Mouse (Mus musculus) gastrocnemius, postnatal 25 days (tissue): ENCODE data around the gene Atxn7l3. TPM values are rescaled to one million over a fixed set of nuclear protein-coding genes. Genes with fewer than 3 reads are reported as not detected.

Experiments used
- DNase-seq: peaks from one replicate; pipeline ENCODE4 v3.0.0; 2022
- long read RNA-seq, 2 experiments: library from polyadenylated mRNA; stranded (forward); transcript quantifications; one replicate each; pipeline ENCODE4 v2.0.0; 2021
- total RNA-seq, 2 experiments: library from RNA; stranded (reverse); gene quantifications; 1 replicate in 1 of 2; 2 replicates in 1 of 2; pipeline ENCODE4 v1.2.3; 2021

Atxn7l3 gene
- total RNA-seq, result 10 to 100 TPM; 12.4 to 13.1 TPM
- long read RNA-seq, experiment 1, partial matches to known transcripts, result 0 of 7 reads
- long read RNA-seq, experiment 1, other reads (novel, unspliced or antisense), result 6 of 7 reads
- long read RNA-seq, experiment 2, partial matches to known transcripts, result 0 of 8 reads
- long read RNA-seq, experiment 2, other reads (novel, unspliced or antisense), result 8 of 8 reads

- DNase-seq, result peak; percentile 100
These were observed at the start of gene Atxn7l3 for GRCm38 (mm10) chr11:102296491-102297472. Gene Atxn7l3 (minus strand): TSS chr11:102296631.

- no peak for DNase-seq
These were observed 48.0 kb upstream of the Atxn7l3 start for GRCm38 (mm10) chr11:102344458-102344857.

- DNase-seq, result no peak
These were observed 46.3 kb upstream of the Atxn7l3 start for GRCm38 (mm10) chr11:102342742-102343141.

- no peak for DNase-seq
These were observed 44.7 kb upstream of the Atxn7l3 start for GRCm38 (mm10) chr11:102341101-102341500.

- DNase-seq, result no peak
These were observed 43.2 kb upstream of the Atxn7l3 start for GRCm38 (mm10) chr11:102339624-102340023.

GRCm38 (mm10) chr11:102339195-102339594 is 42.8 kb upstream of the Atxn7l3 start:
- DNase-seq, result no peak

- DNase-seq, result peak; percentile 55
These were observed 42.1 kb upstream of the Atxn7l3 start for GRCm38 (mm10) chr11:102338561-102338960.

- no peak for DNase-seq
These were observed 41.5 kb upstream of the Atxn7l3 start for GRCm38 (mm10) chr11:102337921-102338320.

GRCm38 (mm10) chr11:102336191-102336590 is 39.8 kb upstream of the Atxn7l3 start:
- no peak for DNase-seq

- DNase-seq, result peak; percentile 35
These were observed 38.7 kb upstream of the Atxn7l3 start for GRCm38 (mm10) chr11:102334973-102335700.

- DNase-seq, result no peak
These were observed 37.6 kb upstream of the Atxn7l3 start for GRCm38 (mm10) chr11:102334010-102334409.

GRCm38 (mm10) chr11:102333061-102333460 is 36.6 kb upstream of the Atxn7l3 start:
- DNase-seq, result no peak

GRCm38 (mm10) chr11:102331806-102332205 is 35.4 kb upstream of the Atxn7l3 start:
- DNase-seq, result no peak

GRCm38 (mm10) chr11:102330039-102330438 is 33.6 kb upstream of the Atxn7l3 start:
- no peak for DNase-seq

- no peak for DNase-seq
These were observed 33.1 kb upstream of the Atxn7l3 start for GRCm38 (mm10) chr11:102329518-102329917.

GRCm38 (mm10) chr11:102327839-102328238 is 31.4 kb upstream of the Atxn7l3 start:
- no peak for DNase-seq

- DNase-seq, result no peak
These were observed 30.8 kb upstream of the Atxn7l3 start for GRCm38 (mm10) chr11:102327250-102327649.

GRCm38 (mm10) chr11:102323516-102323915 is 27.1 kb upstream of the Atxn7l3 start:
- DNase-seq, result no peak

- no peak for DNase-seq
These were observed 25.5 kb upstream of the Atxn7l3 start for GRCm38 (mm10) chr11:102321931-102322330.

GRCm38 (mm10) chr11:102320686-102321005 is 24.2 kb upstream of the Atxn7l3 start:
- DNase-seq, result peak; percentile 83

GRCm38 (mm10) chr11:102319941-102320685 is 23.7 kb upstream of the Atxn7l3 start:
- peak; percentile 85 for DNase-seq

GRCm38 (mm10) chr11:102319410-102319792 is 23.0 kb upstream of the Atxn7l3 start, which contains the start of gene Ubtf:
Gene Ubtf (minus strand): TSS chr11:102319742.
- peak; percentile 89 for DNase-seq
